Mouse (Mus musculus): Measurements from ENCODE around the gene Tardbp.

The Tardbp gene

GRCm38 (mm10) chr4:148626623-148627185 is at the start of gene Tardbp:
TSS of gene Tardbp (minus strand) at chr4:148627019.
- peak; percentile 98 for DNase-seq (ENCODE audit: low read depth)

DNA sequence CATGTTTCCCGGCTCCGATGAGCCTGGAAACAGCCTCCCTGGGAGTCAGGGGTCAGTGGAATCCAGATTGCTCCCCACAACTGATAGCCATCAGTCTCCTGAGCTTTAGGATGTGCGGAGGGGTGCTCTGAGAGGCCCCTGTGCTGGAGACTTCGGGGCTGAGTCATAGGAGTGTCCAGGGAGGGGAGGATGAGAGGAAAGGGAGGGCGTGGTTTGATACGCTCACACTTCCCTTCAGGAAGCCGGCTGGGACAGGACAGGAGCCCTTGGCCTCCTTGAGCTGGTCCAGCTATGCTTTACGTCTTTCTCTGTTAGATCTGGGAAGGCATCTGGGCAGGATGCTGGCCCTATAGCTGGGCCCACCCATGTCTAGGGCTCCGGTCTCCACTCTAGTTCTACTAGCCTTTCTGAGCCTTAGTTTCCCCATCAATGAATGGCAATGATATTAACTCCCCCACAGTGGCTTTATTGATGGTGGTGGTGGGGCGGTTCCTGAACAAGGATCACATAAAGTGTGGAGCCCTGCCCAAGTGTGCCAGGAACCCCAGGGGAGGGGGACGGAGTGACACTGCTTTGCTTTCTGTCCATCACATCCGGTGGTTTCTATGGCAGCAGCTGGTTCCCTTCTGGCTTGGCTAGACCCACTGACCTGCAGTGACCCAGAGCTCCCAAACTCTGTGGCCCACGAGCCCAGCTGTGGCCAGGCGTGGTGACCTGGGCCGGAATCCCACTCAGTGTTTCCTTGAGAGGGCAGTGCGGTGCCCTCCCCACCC is 49.6 kb upstream of the Tardbp start:
- no peak for DNase-seq (ENCODE audit: low read depth)

GRCm38 (mm10) chr4:148675043-148675442 is 48.2 kb upstream of the Tardbp start:
- DNase-seq (ENCODE audit: low read depth), result no peak

GRCm38 (mm10) chr4:148671230-148671947 is 44.6 kb upstream of the Tardbp start:
- no peak for DNase-seq (ENCODE audit: low read depth)

GRCm38 (mm10) chr4:148667006-148667755 is 40.4 kb upstream of the Tardbp start:
- DNase-seq (ENCODE audit: low read depth), result no peak

DNA sequence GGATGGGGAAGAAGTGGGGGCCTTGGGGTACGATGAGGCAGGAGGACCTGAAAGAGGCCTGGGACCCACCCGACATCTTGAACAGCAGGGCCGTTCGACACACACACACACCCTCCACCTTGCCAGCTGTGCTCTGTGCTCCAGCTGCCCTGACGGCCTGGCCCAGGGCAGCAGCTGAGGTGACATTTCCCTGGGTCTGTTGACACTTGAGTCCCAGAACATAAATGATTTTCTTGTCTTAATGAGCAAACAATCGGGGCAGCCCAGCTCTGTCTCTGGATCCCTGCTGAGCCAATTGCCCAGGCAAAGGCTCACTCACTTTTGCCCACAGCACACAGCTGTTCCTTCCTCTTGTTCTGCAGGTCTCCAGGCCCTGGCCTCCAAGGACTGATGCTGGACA is 37.2 kb upstream of the Tardbp start:
- no peak for DNase-seq (ENCODE audit: low read depth)

DNA sequence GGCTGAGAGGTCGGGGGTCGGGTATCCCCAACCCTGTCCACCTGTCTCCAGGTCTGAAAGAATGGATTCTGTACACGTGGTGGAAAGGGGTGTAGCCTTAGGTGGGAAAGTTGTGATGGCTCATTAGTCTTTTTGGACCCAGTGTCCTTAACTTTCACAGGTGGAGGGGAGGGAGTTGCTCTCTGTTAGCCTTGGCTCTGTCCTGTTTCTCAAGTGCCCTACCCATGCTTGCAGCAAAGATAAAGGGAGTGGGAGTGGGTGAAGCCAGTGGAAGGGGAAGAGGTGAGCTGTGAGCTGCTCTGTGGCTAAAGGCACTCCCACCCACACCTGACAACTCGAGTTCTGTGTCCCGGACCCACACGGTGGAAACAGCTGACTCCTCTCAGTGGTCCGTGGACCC is 36.5 kb upstream of the Tardbp start:
- no peak for DNase-seq (ENCODE audit: low read depth)

DNA sequence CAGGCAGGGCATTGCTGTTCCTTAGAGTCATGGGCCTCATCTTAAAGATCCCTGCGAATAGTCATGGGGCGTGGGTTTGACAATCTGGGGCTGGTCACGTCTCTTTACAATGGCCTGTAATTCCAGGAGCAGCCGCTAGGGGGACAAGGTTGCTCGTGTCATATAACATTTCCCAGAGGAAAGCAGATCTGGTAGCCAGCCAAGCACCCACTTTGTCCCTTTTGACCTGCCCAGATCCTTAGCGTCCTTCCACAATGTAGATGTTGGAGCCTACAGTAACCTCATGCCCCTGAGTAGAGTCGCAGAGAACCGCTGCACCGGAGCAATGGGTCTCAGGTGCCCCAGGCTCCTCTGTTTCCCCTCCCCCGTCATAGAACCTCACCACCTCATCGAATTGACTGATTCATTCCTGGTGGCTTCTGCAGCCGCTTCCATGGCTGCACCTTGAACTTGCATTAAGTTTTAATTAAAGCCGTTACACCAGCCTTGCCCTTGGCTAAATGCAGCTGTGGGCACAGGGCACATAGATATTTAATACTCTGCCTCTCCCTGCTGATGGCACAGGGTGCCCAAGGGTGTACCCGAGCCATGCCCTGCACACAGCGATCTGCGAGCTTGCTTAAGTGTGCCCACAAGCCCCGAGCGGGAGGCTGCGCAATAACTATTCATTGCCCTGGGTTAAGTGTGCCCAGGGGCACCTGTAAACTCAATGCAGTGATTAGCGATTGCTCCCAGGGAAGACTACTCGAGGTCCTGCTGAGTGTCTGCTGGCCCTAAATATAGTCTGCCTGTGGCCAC is 35.5 kb upstream of the Tardbp start:
- DNase-seq (ENCODE audit: low read depth), result peak; percentile 81

DNA sequence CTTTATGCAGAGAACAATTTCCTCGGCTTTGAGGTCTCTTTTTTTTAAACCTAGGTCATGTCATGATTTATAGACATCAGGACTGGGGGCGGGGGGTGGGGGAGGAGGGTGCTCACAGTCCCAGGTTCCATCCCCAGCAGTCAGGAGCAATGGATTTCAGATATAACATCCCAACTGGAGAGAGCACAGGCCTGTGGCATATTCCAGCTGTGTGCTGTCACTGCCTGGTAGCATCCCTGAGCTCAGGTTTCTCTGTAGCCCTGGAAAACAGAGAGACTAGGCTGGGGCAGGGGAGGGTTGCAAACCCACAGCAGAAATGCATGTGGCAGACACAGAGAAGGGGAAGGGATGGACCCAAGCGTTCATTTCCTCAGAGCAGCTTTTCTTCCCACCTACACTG is 33.4 kb upstream of the Tardbp start:
- no peak for DNase-seq (ENCODE audit: low read depth)

DNA sequence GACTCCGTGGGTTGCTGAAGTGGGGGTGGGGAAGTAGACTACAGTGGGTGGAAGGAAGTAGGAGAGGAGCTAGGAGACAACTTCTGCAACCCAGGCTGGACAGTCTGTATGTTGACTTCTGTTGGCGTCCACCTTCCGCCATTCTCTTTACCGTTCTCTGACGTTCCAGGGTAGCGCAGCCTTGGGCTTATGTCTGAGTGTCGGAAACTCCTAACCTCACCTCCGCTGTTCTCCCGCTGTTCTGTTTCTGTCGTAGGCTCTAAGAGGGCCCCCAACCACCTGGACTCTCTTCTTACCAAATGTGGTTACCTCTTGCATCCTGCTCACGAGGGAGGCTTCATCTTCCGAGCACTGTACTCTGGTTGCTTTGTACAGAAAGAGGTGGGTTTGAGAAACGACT is 31.0 kb upstream of the Tardbp start:
- peak; percentile 28 for DNase-seq (ENCODE audit: low read depth)

GRCm38 (mm10) chr4:148656691-148657258 is 30.0 kb upstream of the Tardbp start:
- DNase-seq (ENCODE audit: low read depth), result no peak

DNA sequence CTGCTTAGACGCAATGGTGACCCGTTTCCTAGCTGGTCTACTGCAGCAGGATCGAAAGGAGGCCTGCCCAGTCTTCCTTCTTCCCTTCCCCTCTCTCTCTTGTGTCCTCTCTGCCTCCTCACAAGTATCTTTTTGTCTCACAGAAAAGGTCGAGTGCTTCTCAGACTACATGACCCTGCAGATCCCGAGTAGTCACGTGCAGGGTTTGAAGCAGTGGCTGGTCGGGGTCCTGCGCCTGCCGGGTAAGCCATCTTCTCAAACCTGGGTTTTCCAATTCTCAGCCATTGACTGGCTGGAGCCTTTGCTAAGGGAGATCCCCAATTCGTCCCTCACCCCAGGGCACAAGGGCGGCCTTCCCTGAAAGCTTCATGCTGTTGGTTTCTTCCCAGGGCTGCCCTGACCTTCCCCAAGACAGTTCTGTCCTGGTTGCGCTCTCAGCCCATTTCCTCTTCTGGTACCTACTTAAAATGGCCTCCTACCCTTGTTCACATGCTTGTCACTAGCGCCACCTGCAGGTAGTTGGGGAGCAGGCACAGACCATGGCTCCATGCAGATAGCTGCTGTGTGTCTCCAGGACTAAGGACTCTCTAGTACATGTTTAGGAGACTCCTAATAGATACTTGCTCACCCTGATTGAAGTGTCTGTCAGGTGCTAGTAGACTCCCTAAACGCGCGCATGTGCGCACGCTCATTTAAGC is 28.0 kb upstream of the Tardbp start:
- DNase-seq (ENCODE audit: low read depth), result peak; percentile 59

GRCm38 (mm10) chr4:148651045-148651444 is 24.2 kb upstream of the Tardbp start:
- DNase-seq (ENCODE audit: low read depth), result no peak

GRCm38 (mm10) chr4:148649309-148649708 is 22.5 kb upstream of the Tardbp start:
- DNase-seq (ENCODE audit: low read depth), result peak; percentile 30

DNA sequence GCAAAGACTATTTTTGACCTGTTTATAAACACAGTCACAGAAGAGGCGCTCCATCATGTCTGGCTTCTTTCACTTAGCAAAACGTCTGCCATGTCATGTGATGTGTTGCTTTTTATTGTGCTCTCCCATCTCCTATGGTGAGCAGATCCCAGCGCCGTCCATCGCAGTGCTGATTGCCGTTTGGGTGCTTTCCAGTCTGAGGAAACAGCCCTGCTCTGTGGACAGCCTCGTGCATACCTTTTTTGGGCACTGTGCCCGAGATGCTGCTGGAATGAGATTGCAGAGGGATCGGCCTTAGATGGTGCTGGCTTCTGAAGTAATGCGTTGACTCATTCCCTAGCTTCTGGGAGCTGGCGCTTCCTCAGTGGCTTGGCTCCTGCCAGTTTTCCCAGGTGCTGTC is 19.8 kb upstream of the Tardbp start:
- no peak for DNase-seq (ENCODE audit: low read depth)

GRCm38 (mm10) chr4:148644926-148645325 is 18.1 kb upstream of the Tardbp start:
- DNase-seq (ENCODE audit: low read depth), result no peak

DNA sequence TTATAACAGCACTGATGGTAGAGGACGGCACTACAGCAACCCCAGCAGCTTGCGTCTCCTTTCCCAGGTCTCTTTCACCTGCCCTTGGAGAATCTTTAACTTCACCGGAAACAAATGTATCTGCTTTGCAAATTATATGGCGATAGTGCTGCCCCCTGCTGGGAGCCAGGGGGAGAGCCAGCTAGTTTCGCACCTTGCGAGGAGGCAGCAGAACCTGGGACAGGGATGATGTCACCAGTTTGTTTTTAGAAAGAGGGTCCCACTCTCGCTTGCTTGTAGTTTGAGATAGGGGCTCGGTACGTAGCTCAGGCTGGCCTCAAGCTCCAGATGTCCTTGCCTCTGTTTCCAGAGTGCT is 17.3 kb upstream of the Tardbp start:
- peak; percentile 85 for DNase-seq (ENCODE audit: low read depth)

DNA sequence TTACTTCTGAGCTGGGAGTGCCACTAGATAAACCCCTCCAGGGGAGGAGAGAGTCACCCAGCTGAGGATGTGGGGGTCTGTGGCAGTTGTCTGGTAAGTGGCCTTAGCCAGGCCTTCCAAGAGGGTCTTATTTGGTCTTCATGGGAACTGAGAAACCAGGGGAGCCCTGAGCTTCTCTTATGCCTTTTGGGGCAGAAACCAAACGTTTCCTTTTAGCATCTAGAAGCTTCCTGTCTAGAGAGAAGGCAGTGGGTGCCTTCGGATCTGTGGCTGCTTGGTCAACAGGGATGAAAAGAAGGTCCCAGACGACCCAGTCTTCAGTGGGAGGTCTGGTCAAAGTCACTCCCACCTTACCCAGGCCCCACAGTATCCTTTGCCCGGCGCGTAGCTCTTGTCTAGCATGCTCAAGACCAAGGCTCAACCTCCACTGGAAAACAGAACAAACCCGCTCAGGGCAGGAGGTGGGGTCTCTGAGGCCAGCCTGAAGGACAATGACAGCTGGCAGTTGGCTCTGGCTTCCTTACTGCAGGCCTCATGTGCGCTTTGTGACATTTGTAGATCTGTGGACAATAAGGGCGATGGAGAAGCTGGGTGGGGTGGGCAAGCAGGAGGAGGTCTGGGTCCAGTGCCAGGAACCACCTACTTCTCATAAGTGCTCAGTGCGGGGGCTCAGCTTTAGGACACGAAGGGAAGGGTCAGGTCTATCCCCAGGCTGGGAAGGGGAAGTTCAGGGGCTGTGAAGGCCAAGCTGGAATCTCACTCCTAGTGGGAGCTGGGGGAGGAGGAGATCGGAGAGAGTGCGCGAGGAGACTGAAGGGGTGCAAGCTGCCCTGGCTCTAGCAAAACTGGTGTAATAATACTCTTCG is 16.7 kb upstream of the Tardbp start, which contains the start of gene Gm572:
Gene Gm572, plus strand, starts transcription at position 27 of the 866 bp plus-strand sequence.
- no peak for DNase-seq (ENCODE audit: low read depth)

GRCm38 (mm10) chr4:148641121-148641520 is 14.3 kb upstream of the Tardbp start:
- no peak for DNase-seq (ENCODE audit: low read depth)

DNA sequence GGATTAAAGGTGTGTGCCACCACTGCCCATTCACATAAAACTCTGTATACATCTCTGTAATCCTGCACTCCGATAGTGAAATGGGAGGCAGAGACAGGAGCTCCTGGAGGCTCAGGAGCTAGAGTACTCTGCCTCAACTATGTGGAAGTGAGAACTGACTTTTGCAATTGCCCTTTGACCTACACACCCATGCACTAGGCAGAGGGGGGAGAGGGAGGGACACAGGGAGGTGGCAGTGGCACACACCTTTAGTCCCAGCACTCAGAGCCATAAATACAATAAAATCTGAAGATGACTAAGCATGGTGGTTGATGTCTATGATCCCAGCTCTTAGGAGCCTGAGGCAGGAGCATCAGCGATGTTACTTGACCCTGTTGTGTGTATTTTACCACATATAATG is 12.6 kb upstream of the Tardbp start:
- no peak for DNase-seq (ENCODE audit: low read depth)
